Comparison of ENCODE assay signal across 7 mouse cellular contexts in the genomic region with DNA sequence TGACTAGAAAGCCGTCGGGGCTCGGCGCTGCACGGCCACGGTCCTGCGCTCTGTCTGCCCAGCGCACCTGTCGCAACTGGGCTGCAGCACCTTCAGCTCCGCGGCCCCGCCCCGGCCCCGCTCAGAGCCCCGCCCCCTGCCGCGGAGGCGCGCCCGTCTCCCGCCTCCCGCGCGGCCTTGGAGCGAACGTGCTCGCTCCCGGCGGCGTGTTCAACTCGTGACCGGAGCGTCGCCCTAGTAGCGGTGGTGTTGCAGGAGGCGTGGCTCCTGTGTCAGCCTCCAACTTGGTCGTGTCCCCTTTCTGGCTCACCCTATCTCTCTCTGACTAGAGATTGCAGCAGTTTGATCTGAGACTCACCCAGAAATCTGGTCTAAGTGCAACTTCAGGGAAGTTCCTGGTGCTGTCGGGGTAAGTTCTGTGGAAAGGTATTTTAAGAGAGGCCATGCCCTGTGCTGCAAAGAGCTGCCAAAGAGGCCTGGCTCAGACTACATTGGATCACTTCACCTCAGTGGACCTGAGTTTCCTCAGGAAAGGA. TPM values are rescaled to one million over a fixed set of nuclear protein-coding genes. Genes with fewer than 3 reads are reported as not detected.
DNase-seq lines count a peak whose midpoint lies in the region; ATAC-seq lines count a peak whose summit lies in the region.

A gene (minus strand): TSS at position 123 of the 536 bp plus-strand sequence.

- peak within 1 kb of the TSS; percentile 69 for H3K9ac ChIP-seq in embryonic facial prominence, embryonic 11.5 days (replicated peaks; ENCODE audit: low read length)
- peak within 1 kb of the TSS; percentile 52; the same call in 1 of the 2 replicates for H3K9ac ChIP-seq in limb, embryonic 11.5 days (ENCODE audit: low read length)
- peak within 1 kb of the TSS; percentile 61 for H3K9ac ChIP-seq in midbrain, embryonic 14.5 days (replicated peaks; ENCODE audit: low read length)

- H3K4me3 ChIP-seq in embryonic facial prominence, embryonic 11.5 days (ENCODE audit: low read depth, low read length): peak within 1 kb of the TSS; percentile 65
- H3K4me3 ChIP-seq in limb, embryonic 11.5 days (ENCODE audit: low read depth, low read length): peak within 1 kb of the TSS; percentile 63
- peak within 1 kb of the TSS; percentile 61 for H3K4me3 ChIP-seq in midbrain, embryonic 14.5 days (replicated peaks; ENCODE audit: low read depth, low read length)

- H3K9me3 ChIP-seq in embryonic facial prominence, embryonic 11.5 days (replicated peaks; ENCODE audit: control insufficient read depth, low read length): no peaks in the 10 kb centered on the region
- H3K9me3 ChIP-seq in limb, embryonic 11.5 days (ENCODE audit: control insufficient read depth, low read length): no peaks in the 10 kb centered on the region
- no peaks in the 10 kb centered on the region for H3K9me3 ChIP-seq in midbrain, embryonic 14.5 days (ENCODE audit: control insufficient read depth, low read length)

- under 1% methylated on average over 37 of the region's 38 CpGs for WGBS in embryonic facial prominence, embryonic 11.5 days
- WGBS in limb, embryonic 11.5 days: under 1% methylated on average over 37 of the region's 38 CpGs
- WGBS in midbrain, embryonic 14.5 days: under 1% methylated on average over 38 of the region's 38 CpGs

- ATAC-seq in embryonic facial prominence, embryonic 11.5 days (replicated peaks; ENCODE audit: insufficient number of reproducible peaks, low FRiP score, low TSS enrichment, low read depth): peak; percentile 89
- peak; percentile 93 for ATAC-seq in limb, embryonic 11.5 days (ENCODE audit: insufficient number of reproducible peaks, low FRiP score, low TSS enrichment, low read depth)
- ATAC-seq in midbrain, embryonic 14.5 days (ENCODE audit: low FRiP score, low TSS enrichment): peak; percentile 86

- H3K27me3 ChIP-seq in embryonic facial prominence, embryonic 11.5 days (ENCODE audit: control insufficient read depth, insufficient read depth, low read length): no peaks in the 10 kb centered on the region
- H3K27me3 ChIP-seq in limb, embryonic 11.5 days (ENCODE audit: control insufficient read depth, insufficient read depth, low read length): peaks cover 4% of the 10 kb centered on the region; the same call in 1 of the 2 replicates
- no peaks in the 10 kb centered on the region for H3K27me3 ChIP-seq in midbrain, embryonic 14.5 days (ENCODE audit: control insufficient read depth, insufficient read depth, low read length)

- peak; percentile 94 for DNase-seq in adrenal gland, postnatal 14 days
- peak; percentile 94 for DNase-seq in embryonic facial prominence, embryonic 11.5 days (ENCODE audit: low spot score)
- peak; percentile 99 for DNase-seq in heart, adult 11 months
- peak; percentile 92 for DNase-seq in kidney, adult 18-20 months
- peak; percentile 94 for DNase-seq in limb, embryonic 11.5 days (ENCODE audit: low spot score)
- DNase-seq in midbrain, embryonic 14.5 days: peak; percentile 96
- DNase-seq in spleen, adult 18-20 months: peak; percentile 71 to 77

- H3K4me2 ChIP-seq in embryonic facial prominence, embryonic 11.5 days (ENCODE audit: low read depth, low read length): peak within 1 kb of the TSS; percentile 97
- peak within 1 kb of the TSS; percentile 96 for H3K4me2 ChIP-seq in limb, embryonic 11.5 days (ENCODE audit: low read depth, severe bottlenecking)
- H3K4me2 ChIP-seq in midbrain, embryonic 14.5 days (ENCODE audit: low read length): peak within 1 kb of the TSS; percentile 96

- no peaks in the 10 kb centered on the region for H3K4me1 ChIP-seq in embryonic facial prominence, embryonic 11.5 days (ENCODE audit: control insufficient read depth, insufficient read depth, low read length)
- H3K4me1 ChIP-seq in limb, embryonic 11.5 days (ENCODE audit: control insufficient read depth, insufficient read depth, low read length): no peaks in the 10 kb centered on the region
- peaks cover 12% of the 10 kb centered on the region for H3K4me1 ChIP-seq in midbrain, embryonic 14.5 days (ENCODE audit: control insufficient read depth, insufficient read depth, low read length)

- H3K36me3 ChIP-seq in embryonic facial prominence, embryonic 11.5 days (replicated peaks; ENCODE audit: control insufficient read depth, insufficient read depth, low read depth, low read length): no peaks in the 10 kb centered on the region
- no peaks in the 10 kb centered on the region for H3K36me3 ChIP-seq in limb, embryonic 11.5 days (ENCODE audit: control insufficient read depth, insufficient read depth, low read length)
- H3K36me3 ChIP-seq in midbrain, embryonic 14.5 days (ENCODE audit: control insufficient read depth, insufficient read depth, low read length): no peaks in the 10 kb centered on the region

- H3K27ac ChIP-seq in embryonic facial prominence, embryonic 11.5 days (replicated peaks; ENCODE audit: low read depth, low read length): no peak within 1 kb of the TSS
- H3K27ac ChIP-seq in limb, embryonic 11.5 days (replicated peaks; ENCODE audit: low read depth, low read length): no peak within 1 kb of the TSS
- no peak within 1 kb of the TSS for H3K27ac ChIP-seq in midbrain, embryonic 14.5 days (replicated peaks; ENCODE audit: low read depth, low read length)

RNA-seq across cellular contexts. Expression of the gene that starts here (rescaled TPM):
- total RNA-seq in adrenal gland, postnatal 14 days (2021): 37.4 and 39.9 TPM in 2 replicates
- 75.3 and 80.8 TPM in 2 replicates for polyA plus RNA-seq in embryonic facial prominence, embryonic 11.5 days (2014; fragmentation: Nextera tagmentation; extraction: Ambion mirVana)
- 72.9 and 77.3 TPM in 2 replicates for polyA plus RNA-seq in limb, embryonic 11.5 days (2014; fragmentation: Nextera tagmentation; extraction: Ambion mirVana)
- polyA plus RNA-seq in midbrain, embryonic 14.5 days (2014; fragmentation: Nextera tagmentation; extraction: Ambion mirVana): 8.5 and 15.3 TPM in 2 replicates
